Mouse (Mus musculus) intestine, postnatal 0 days (tissue): ENCODE data around the gene Sel1l3. TPM values are rescaled to one million over a fixed set of nuclear protein-coding genes. Genes with fewer than 3 reads are reported as not detected.

ENCODE experiments used
- ATAC-seq: fragments of 200-750 bp; cut with Nextera tagmentation; 2 replicates; pipeline ENCODE4 v1.8.0; 2017; ENCODE audit warnings: mild to moderate bottlenecking, moderate TSS enrichment, moderate library complexity
- H3K27ac ChIP-seq: fragments of 300-500 bp; sonication (generic); 2 replicates; pipeline ENCODE4 v1.5.1; 2014; ENCODE audit warnings: mild to moderate bottlenecking, low read depth, low read length, moderate library complexity
- H3K27me3 ChIP-seq: fragments of 300-500 bp; sonication (generic); replicated peaks from 2 replicates; pipeline ENCODE4 v1.6.1; 2014; ENCODE audit warnings: low read length, mixed read lengths; ENCODE audit not compliant: control insufficient read depth, insufficient read depth
- H3K36me3 ChIP-seq: fragments of 300-500 bp; sonication (generic); 2 replicates; pipeline ENCODE4 v1.6.1; 2014; ENCODE audit warnings: mild to moderate bottlenecking, moderate library complexity; ENCODE audit not compliant: control insufficient read depth, insufficient read depth
- H3K4me1 ChIP-seq: fragments of 300-500 bp; sonication (generic); replicated peaks from 2 replicates; pipeline ENCODE4 v1.6.1; 2014; ENCODE audit warnings: antibody characterized with exemption, low read length, mixed read lengths; ENCODE audit not compliant: control insufficient read depth, insufficient read depth
- H3K4me2 ChIP-seq: fragments of 300-500 bp; sonication (generic); replicated peaks from 2 replicates; pipeline ENCODE4 v1.6.1; 2014; ENCODE audit warnings: low read depth, mild to moderate bottlenecking, moderate library complexity
- H3K4me3 ChIP-seq: fragments of 300-500 bp; sonication (generic); 2 replicates; pipeline ENCODE4 v1.5.1; 2014; ENCODE audit warnings: low read depth, low read length
- H3K9ac ChIP-seq: fragments of 300-500 bp; sonication (generic); 2 replicates; pipeline ENCODE4 v1.6.1; 2014; ENCODE audit warnings: mild to moderate bottlenecking, low read depth, low read length
- H3K9me3 ChIP-seq: fragments of 300-500 bp; sonication (generic); 2 replicates; pipeline ENCODE4 v1.6.1; 2016; ENCODE audit warnings: mixed run types; ENCODE audit not compliant: control insufficient read depth
- CTCF ChIP-seq: sonication (generic); IDR thresholded peaks from 2 replicates; pipeline ENCODE4 v1.5.1; 2016; ENCODE audit warnings: low read depth, mild to moderate bottlenecking, control low read depth, antibody characterized with exemption, moderate library complexity
- WGBS: fragments of 180-500 bp; shearing (Covaris S2); extraction: QIAGEN DNeasy Blood & Tissue Kit; methylation state at CpG from one replicate; pipeline ENCODE4 v1.1.7; 2014; 5-methylcytosine and 5-hydroxymethylcytosine counted together
- polyA plus RNA-seq: library from polyadenylated mRNA; unstranded; fragments of >200 nt; fragmentation: Nextera tagmentation; extraction: Ambion mirVana; gene quantifications from 2 replicates; pipeline ENCODE4 v1.2.1, GENCODE M21; 2015

Sel1l3 gene
- polyA plus RNA-seq, 1 experiment from 2014 or later: 16.2 TPM

- no peaks in the 10 kb centered on the region for H3K27me3 ChIP-seq
- 83% methylated on average over 4 of the region's 4 CpGs for WGBS
- H3K4me3 ChIP-seq: no peak overlapping the region
- 0 out of 2 replicates have a peak, but pooled peaks cover 3% of the 10 kb centered on the region for H3K4me1 ChIP-seq
- ATAC-seq: no peak
- H3K4me2 ChIP-seq: no peak overlapping the region
- no peaks in the 10 kb centered on the region for H3K36me3 ChIP-seq
- H3K9ac ChIP-seq: no peak overlapping the region
- H3K27ac ChIP-seq: no peak overlapping the region
- TF ChIP-seq CTCF: no peak
- no peaks in the 10 kb centered on the region for H3K9me3 ChIP-seq
Observed at GRCm38 (mm10) chr5:53249431-53250061, 35.8 kb upstream of the Sel1l3 start.

- no peak for ATAC-seq
- WGBS: 81% methylated on average over 11 of the region's 11 CpGs
- H3K36me3 ChIP-seq: no peaks in the 10 kb centered on the region
- no peaks in the 10 kb centered on the region for H3K27me3 ChIP-seq
- no peak overlapping the region for H3K4me2 ChIP-seq
- TF ChIP-seq CTCF: no peak
- no peak overlapping the region for H3K4me3 ChIP-seq
- no peaks in the 10 kb centered on the region for H3K9me3 ChIP-seq
- no peak overlapping the region for H3K27ac ChIP-seq
- H3K4me1 ChIP-seq: 0 out of 2 replicates have a peak, but pooled peaks cover 3% of the 10 kb centered on the region
- no peak overlapping the region for H3K9ac ChIP-seq
Observed at GRCm38 (mm10) chr5:53248499-53248898, 34.8 kb upstream of the Sel1l3 start.

DNA sequence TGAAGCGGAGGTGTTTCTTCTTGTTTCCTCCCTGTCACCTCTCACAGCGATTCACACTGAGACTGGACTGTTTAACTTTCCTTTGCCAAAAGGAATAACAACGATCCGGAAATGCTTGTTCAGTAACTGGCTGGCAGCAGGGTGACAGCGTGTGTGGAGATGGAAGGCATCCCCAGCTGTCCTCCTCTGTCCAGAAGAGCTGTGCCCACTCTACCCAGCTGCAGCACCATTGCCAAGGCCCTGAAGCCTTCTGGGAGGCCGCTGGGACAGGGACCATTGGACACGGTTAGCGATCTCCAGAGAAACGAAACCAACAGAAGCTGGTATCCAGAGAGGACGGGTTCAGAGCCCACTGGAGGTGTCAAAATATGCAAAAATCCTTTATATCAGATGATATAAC lies 30.2 kb upstream of the Sel1l3 start:
- H3K4me2 ChIP-seq: no peak overlapping the region
- no peak overlapping the region for H3K4me3 ChIP-seq
- H3K9ac ChIP-seq: no peak overlapping the region
- no peaks in the 10 kb centered on the region for H3K36me3 ChIP-seq
- WGBS: 72% methylated on average over 10 of the region's 10 CpGs
- no peak overlapping the region for H3K27ac ChIP-seq
- no peaks in the 10 kb centered on the region for H3K27me3 ChIP-seq
- no peaks in the 10 kb centered on the region for H3K9me3 ChIP-seq
- 0 out of 2 replicates have a peak, but pooled peaks cover 3% of the 10 kb centered on the region for H3K4me1 ChIP-seq
- no peak for TF ChIP-seq CTCF
- ATAC-seq: no peak

DNA sequence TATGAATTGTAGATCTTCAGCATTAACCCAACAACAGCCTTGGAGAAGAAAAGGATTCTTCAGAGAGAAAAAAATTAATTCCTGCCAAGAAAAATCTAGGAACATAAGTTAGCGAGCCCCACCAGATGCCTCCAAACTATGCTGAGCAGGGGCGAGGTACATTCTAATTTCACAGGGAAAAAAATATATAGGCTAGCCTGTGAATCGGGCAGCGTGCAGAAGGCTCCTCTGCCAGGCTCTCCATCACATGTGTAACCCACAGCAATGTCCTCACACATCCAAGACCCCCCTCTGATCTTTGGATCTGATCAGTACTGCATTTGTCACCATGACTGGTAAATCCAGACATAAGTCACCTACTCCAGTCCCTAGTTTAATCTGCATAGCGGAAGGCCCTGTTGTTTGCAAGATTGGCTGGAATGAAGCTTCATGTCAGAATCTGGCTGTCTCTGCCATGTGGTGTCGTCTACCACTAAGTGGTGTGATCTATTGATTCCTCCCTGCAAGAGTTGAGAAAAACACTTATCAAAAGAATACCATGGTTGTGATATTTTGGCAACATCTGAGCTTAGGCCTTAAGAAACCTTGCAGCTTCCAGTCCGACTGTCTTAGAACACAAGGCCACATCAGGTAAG lies 29.3 kb upstream of the Sel1l3 start:
- no peaks in the 10 kb centered on the region for H3K9me3 ChIP-seq
- 0 out of 2 replicates have a peak, but pooled peaks cover 3% of the 10 kb centered on the region for H3K4me1 ChIP-seq
- no peak overlapping the region for H3K9ac ChIP-seq
- H3K27me3 ChIP-seq: no peaks in the 10 kb centered on the region
- no peak overlapping the region for H3K4me3 ChIP-seq
- no peak overlapping the region for H3K27ac ChIP-seq
- WGBS: 87% methylated on average over 7 of the region's 7 CpGs
- no peak overlapping the region for H3K4me2 ChIP-seq
- no peak for ATAC-seq
- no peaks in the 10 kb centered on the region for H3K36me3 ChIP-seq
- TF ChIP-seq CTCF: no peak

DNA sequence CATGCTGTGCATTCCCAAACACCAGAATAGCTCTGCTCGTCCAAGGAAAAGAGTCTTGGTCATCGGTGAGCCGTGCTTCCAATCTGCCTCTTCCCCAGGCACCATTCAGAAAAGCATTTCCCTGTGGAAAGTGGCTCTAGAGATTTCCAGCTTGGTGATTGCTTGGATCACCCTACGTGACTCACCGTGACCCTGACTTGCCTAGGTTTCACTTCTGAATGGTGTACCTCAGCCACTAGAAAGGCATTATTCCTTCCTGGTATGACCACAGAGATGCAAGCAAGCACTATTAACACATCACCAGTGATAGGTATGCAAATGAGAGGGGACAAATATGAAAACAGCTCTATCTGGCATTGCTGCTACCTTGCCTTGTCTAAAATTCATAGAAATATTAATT lies 28.2 kb upstream of the Sel1l3 start:
- Histone ChIP-seq H3K36me3 (no peaks in the 10 kb centered on the region), H3K27ac (peak overlapping the region; percentile 41; the same call in 1 of the 2 replicates)

DNA sequence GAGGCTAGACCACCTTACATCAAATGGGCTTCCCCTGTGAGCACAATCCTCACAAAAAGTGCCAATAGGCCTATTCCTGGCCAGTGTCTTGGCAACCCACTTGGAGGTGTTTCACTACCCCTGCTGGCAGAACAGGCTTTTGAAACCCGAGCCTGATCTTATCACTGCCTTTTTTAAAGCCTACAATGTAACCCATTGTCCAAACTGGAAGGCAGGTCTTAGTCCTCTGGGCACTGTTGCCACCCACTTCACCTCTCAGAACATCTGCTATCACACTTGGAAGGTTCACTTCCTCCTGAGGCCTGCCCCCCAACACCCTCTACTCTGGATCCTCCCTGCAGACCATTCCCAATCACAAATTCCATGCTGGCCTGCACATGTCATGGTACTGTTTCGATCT lies 27.4 kb upstream of the Sel1l3 start:
- ATAC-seq: no peak
- H3K4me2 ChIP-seq: no peak overlapping the region

More for the DNA sequence above, 28.2 kb upstream of the Sel1l3 start:
- Histone ChIP-seq H3K4me2 (no peak overlapping the region), H3K9ac (no peak overlapping the region), H3K4me3 (no peak overlapping the region), H3K4me1 (0 out of 2 replicates have a peak, but pooled peaks cover under 1% of the 10 kb centered on the region), H3K27me3 (no peaks in the 10 kb centered on the region), H3K9me3 (no peaks in the 10 kb centered on the region)
- peak; percentile 88 for ATAC-seq
- TF ChIP-seq CTCF: no peak
- 56% methylated on average over 5 of the region's 5 CpGs for WGBS

More for the DNA sequence above, 27.4 kb upstream of the Sel1l3 start:
- Histone ChIP-seq H3K4me1 (no peaks in the 10 kb centered on the region), H3K27me3 (no peaks in the 10 kb centered on the region), H3K9me3 (no peaks in the 10 kb centered on the region), H3K36me3 (no peaks in the 10 kb centered on the region), H3K27ac (no peak overlapping the region), H3K9ac (no peak overlapping the region), H3K4me3 (no peak overlapping the region)
- WGBS: 52% methylated on average over 2 of the region's 2 CpGs
- no peak for TF ChIP-seq CTCF
